Mouse (Mus musculus): ENCODE data around the gene Crcp. TPM values are rescaled to one million over a fixed set of nuclear protein-coding genes. Genes with fewer than 3 reads are reported as not detected.

The Crcp gene
- 59.4 and 66.5 TPM in 2 replicates for polyA plus RNA-seq (2016; fragmentation: Nextera tagmentation; extraction: Ambion mirVana)

DNA sequence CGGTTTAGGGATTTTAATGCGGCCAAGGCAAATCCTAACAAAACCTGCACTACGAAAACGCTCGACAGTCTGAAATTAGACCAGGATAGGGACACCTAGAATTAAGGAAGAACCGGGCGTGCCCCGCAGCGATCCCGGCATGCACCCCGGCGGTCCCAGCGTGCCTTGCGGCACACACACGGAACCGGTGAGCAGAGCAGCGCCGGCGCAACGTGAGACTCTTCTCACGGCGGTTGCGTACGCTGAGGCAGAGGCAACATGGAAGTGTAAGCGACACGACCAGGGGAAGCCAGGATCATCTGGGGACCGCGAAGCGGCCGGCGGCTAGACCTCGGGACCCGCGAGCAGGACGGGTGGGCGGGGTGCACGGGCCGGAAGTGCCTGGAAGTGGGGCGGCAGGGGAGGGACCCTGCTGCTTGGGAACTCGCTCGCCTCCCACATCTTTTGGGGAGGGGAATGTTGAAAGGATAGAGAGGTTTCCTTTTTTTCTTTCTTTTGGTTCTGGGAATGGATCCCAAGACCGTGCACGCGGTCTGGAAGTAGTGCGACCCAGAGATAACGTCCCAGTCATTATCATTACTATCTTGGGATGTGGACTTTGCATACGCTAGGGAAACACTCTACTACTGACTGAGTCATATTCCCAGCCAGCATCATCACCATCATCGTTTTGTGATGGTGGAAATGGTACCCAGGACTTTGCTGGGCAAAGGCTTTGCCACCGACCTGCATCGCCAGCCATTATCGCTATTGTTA is at the start of gene Crcp, which contains the start of gene Asl:
Crcp (plus strand) TSS at position 149 of the 756 bp plus-strand sequence.
Asl (minus strand) TSS at position 106 of the 756 bp plus-strand sequence.
- Histone ChIP-seq H3K4me3 (peak within 1 kb of the TSS; percentile 83), H3K9ac (replicated peaks) (peak within 1 kb of the TSS; percentile 73), H3K9me3 (no peaks in the 10 kb centered on the region)

DNA sequence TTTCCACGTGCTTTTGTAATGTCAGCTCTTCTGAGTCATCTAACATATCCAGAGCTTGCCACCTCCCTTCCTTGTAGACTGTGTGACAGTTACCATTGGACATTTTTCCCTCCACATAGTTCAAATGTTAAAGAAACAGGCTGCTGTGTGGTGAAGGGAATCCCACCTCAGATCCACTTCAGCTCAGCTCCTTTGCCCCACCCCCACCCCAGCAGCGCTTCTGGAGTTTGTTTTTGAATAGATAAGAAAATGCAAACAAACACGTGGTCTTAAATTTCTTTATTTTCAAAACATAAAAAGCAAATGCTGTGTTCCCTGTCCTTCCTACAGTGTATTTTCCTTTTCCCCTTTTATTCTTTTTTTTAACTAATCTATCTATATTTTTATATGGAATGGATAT is 48.9 kb upstream of the Crcp start:
- 83% methylated on average over 3 of the region's 3 CpGs for WGBS
- H3K4me3 ChIP-seq = no peak overlapping the region

More for the DNA sequence above, at the start of gene Crcp, which contains the start of gene Asl:
- Histone ChIP-seq H3K36me3 (no peaks in the 10 kb centered on the region), H3K27me3 (peaks cover 14% of the 10 kb centered on the region; the same call in 1 of the 2 replicates), H3K4me1 (peaks cover 3% of the 10 kb centered on the region), H3K27ac (replicated peaks) (peak within 1 kb of the TSS; percentile 94), H3K4me2 (replicated peaks) (peak within 1 kb of the TSS; percentile 72)
- ATAC-seq (ENCODE audit: low FRiP score, low read depth) = peak; percentile 88
- 1% methylated on average over 51 of the region's 51 CpGs for WGBS

DNA sequence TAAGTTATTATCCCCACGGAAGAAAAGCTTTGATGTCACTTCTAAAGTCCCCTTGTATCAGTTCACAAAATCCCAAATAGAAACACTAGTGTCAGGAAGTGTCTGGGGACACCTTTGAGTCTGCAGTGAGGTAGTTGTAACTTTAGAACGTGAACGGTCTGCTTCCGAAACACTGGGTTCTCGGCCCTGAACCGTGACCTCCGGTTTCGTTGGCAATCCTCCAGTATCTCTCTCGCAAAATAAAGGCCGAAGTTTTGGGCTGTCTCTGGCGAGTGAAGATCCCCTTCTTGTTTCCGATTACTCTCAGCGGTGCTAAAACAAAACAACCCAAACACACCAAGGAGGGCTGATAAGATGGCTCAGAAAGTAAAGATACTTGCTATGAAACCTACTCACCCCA is 39.7 kb upstream of the Crcp start:
- H3K27me3 ChIP-seq = no peaks in the 10 kb centered on the region
- no peak overlapping the region for H3K9ac ChIP-seq (replicated peaks)

More for the DNA sequence above, 48.9 kb upstream of the Crcp start:
- H3K27ac ChIP-seq (replicated peaks) = no peak overlapping the region
- no peaks in the 10 kb centered on the region for H3K9me3 ChIP-seq
- peaks cover 12% of the 10 kb centered on the region for H3K36me3 ChIP-seq
- no peaks in the 10 kb centered on the region for H3K27me3 ChIP-seq
- H3K4me2 ChIP-seq (replicated peaks) = no peak overlapping the region
- H3K9ac ChIP-seq (replicated peaks) = no peak overlapping the region
- no peak for ATAC-seq (ENCODE audit: low FRiP score, low read depth)
- H3K4me1 ChIP-seq = 0 out of 2 replicates have a peak, but pooled peaks cover 2% of the 10 kb centered on the region

DNA sequence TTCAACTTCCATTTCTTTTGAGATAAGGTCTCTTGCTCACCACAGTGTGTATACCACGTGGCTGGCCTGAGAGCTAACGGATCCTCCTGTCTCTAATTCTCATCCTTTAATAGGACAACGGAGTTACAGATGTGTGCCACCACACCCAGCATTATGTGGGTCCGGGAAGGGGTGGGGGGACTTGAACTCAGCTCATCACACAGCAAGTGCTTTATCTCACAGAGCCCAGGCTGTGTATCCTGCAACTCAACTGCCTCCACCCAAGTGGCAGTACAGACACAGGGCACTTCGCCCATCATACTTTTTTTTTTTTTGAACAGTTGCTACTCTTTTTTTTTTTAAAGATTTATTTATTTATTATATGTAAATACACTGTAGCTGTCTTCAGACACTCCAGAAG is 37.2 kb upstream of the Crcp start:
- H3K36me3 ChIP-seq = peaks cover 21% of the 10 kb centered on the region
- no peaks in the 10 kb centered on the region for H3K4me1 ChIP-seq
- H3K27me3 ChIP-seq = no peaks in the 10 kb centered on the region
- no peaks in the 10 kb centered on the region for H3K9me3 ChIP-seq
- no peak for ATAC-seq (ENCODE audit: low FRiP score, low read depth)
- 92% methylated on average over 5 of the region's 5 CpGs for WGBS
- H3K4me3 ChIP-seq = no peak overlapping the region
- H3K27ac ChIP-seq (replicated peaks) = no peak overlapping the region
- H3K9ac ChIP-seq (replicated peaks) = no peak overlapping the region
- H3K4me2 ChIP-seq (replicated peaks) = no peak overlapping the region

More for the DNA sequence above, 39.7 kb upstream of the Crcp start:
- H3K4me1 ChIP-seq = no peaks in the 10 kb centered on the region
- no peak overlapping the region for H3K27ac ChIP-seq (replicated peaks)
- H3K4me3 ChIP-seq = no peak overlapping the region
- no peak for ATAC-seq (ENCODE audit: low FRiP score, low read depth)
- no peaks in the 10 kb centered on the region for H3K9me3 ChIP-seq
- WGBS = 87% methylated on average over 13 of the region's 13 CpGs
- no peak overlapping the region for H3K4me2 ChIP-seq (replicated peaks)
- H3K36me3 ChIP-seq = peaks cover 21% of the 10 kb centered on the region

DNA sequence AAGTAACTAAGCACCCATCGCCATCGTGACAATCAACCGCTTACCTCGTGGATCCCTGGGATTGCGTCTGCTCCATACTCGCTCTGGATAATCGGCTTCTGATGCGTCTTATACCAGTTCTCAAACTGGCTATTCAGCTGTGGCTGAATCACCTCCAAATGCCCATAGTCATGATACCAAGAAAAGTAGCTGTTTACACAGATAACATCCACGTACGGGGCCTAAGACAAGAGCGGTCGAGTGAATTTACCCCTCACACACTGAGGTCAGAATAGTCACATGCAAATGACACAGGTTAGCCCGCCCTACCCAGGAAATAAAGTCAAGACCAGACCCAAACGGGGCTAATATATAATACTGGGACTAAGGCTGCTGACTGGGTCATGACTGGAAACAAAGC is 35.7 kb upstream of the Crcp start:
- Histone ChIP-seq H3K4me1 (no peaks in the 10 kb centered on the region), H3K27ac (replicated peaks) (no peak overlapping the region), H3K36me3 (peaks cover 20% of the 10 kb centered on the region), H3K9ac (replicated peaks) (no peak overlapping the region), H3K9me3 (no peaks in the 10 kb centered on the region), H3K4me3 (no peak overlapping the region), H3K4me2 (replicated peaks) (no peak overlapping the region), H3K27me3 (no peaks in the 10 kb centered on the region)
- no peak for ATAC-seq (ENCODE audit: low FRiP score, low read depth)
- 96% methylated on average over 14 of the region's 14 CpGs for WGBS

DNA sequence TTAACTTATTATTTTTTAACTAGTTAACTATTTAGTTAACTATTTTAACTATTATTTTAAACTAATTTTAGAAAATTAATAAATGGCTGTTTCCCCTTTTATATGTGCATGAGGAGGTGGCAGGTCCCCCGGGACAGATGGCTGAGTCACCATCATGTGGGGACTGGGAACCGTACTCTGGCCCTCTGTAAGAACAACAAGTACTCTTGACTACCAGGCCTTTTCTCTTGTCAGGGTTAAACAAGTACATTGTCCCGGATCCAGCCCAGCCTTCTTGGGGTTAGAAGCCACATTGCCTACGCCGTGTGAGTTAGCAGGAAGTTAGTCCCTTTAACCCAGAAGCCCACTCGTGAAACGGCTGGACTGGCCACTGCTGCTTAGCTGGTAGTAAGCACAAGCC is 34.1 kb upstream of the Crcp start:
- Histone ChIP-seq H3K27me3 (no peaks in the 10 kb centered on the region), H3K4me1 (no peaks in the 10 kb centered on the region), H3K9me3 (no peaks in the 10 kb centered on the region), H3K9ac (replicated peaks) (no peak overlapping the region), H3K36me3 (peaks cover 6% of the 10 kb centered on the region; the same call in 1 of the 2 replicates), H3K4me2 (replicated peaks) (no peak overlapping the region), H3K27ac (replicated peaks) (no peak overlapping the region), H3K4me3 (no peak overlapping the region)
- no peak for ATAC-seq (ENCODE audit: low FRiP score, low read depth)
- WGBS = 93% methylated on average over 7 of the region's 7 CpGs

DNA sequence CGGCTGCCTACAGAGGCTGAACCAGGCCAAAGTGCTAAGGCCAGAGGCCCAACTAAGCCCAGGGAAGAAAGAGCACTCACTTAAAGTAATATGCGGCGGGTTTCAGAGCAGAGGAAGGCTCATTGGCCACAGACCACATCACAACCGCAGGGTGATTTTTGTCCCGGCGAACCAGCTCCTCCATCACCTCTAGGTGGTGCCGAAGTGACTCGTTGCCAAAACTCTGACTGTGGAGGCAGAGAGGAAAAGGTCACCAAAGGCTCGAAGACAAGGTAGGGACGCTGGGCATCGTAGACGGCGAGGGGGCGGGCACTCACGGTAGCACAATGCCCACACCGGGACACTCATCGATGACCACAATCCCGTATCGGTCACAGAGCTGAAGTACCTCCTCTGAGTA is 31.4 kb upstream of the Crcp start:
- Histone ChIP-seq H3K4me3 (no peak overlapping the region), H3K4me2 (replicated peaks) (no peak overlapping the region), H3K27me3 (no peaks in the 10 kb centered on the region), H3K27ac (replicated peaks) (no peak overlapping the region), H3K36me3 (peaks cover 4% of the 10 kb centered on the region; the same call in 1 of the 2 replicates), H3K9ac (replicated peaks) (no peak overlapping the region), H3K4me1 (peaks cover 10% of the 10 kb centered on the region; the same call in 1 of the 2 replicates), H3K9me3 (no peaks in the 10 kb centered on the region)
- no peak for ATAC-seq (ENCODE audit: low FRiP score, low read depth)
- WGBS = 71% methylated on average over 19 of the region's 19 CpGs

DNA sequence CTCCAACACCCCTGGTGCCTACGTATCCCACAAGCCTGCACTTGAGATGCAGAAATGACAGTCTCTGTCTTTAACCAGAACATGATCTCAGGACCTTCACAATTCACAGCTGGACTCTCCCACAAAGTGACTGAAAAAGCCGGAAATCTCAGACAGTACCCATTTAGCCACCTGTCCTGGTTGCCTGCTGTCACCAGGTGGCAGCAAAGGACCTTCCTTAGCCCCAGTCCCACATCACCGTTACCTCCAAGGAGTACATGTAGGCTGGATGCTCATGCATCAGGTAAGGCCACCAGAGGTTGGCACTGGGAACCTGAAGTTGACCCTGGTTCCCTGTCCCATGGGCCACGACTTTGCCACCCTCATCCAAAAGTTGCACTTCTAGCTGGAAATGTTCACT is 30.0 kb upstream of the Crcp start:
- Histone ChIP-seq H3K9me3 (0 out of 2 replicates have a peak, but pooled peaks cover 3% of the 10 kb centered on the region), H3K4me1 (peaks cover 12% of the 10 kb centered on the region; the same call in 1 of the 2 replicates), H3K36me3 (no peaks in the 10 kb centered on the region), H3K9ac (replicated peaks) (no peak overlapping the region), H3K27ac (replicated peaks) (no peak overlapping the region), H3K27me3 (no peaks in the 10 kb centered on the region), H3K4me3 (no peak overlapping the region), H3K4me2 (replicated peaks) (no peak overlapping the region)
- 33% methylated on average over 4 of the region's 4 CpGs for WGBS
- no peak for ATAC-seq (ENCODE audit: low FRiP score, low read depth)

DNA sequence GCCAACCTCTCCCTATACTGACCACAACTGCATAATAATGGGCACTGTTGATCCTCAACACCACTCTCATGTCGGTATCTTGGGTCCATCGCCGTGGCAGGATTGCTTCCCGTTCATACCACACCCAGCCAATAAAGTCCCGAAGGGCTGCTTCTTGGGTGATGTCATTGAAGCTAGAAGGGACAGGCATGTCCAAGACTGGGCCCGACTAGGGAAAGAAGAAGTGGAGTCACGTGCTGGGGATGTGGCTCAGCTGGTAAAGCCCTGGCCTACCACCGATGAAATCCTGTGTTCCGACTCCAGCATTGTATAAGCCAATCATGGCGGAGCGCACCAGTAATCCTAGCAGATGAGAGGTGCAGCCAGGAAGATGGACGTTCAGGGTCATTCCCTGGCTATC is 28.4 kb upstream of the Crcp start:
- Histone ChIP-seq H3K4me2 (replicated peaks) (no peak overlapping the region), H3K4me3 (no peak overlapping the region), H3K27ac (replicated peaks) (no peak overlapping the region), H3K36me3 (no peaks in the 10 kb centered on the region), H3K27me3 (no peaks in the 10 kb centered on the region), H3K9ac (replicated peaks) (no peak overlapping the region), H3K4me1 (peaks cover 12% of the 10 kb centered on the region; the same call in 1 of the 2 replicates), H3K9me3 (peaks cover 12% of the 10 kb centered on the region; the same call in 1 of the 2 replicates)
- 95% methylated on average over 12 of the region's 12 CpGs for WGBS
- no peak for ATAC-seq (ENCODE audit: low FRiP score, low read depth)

DNA sequence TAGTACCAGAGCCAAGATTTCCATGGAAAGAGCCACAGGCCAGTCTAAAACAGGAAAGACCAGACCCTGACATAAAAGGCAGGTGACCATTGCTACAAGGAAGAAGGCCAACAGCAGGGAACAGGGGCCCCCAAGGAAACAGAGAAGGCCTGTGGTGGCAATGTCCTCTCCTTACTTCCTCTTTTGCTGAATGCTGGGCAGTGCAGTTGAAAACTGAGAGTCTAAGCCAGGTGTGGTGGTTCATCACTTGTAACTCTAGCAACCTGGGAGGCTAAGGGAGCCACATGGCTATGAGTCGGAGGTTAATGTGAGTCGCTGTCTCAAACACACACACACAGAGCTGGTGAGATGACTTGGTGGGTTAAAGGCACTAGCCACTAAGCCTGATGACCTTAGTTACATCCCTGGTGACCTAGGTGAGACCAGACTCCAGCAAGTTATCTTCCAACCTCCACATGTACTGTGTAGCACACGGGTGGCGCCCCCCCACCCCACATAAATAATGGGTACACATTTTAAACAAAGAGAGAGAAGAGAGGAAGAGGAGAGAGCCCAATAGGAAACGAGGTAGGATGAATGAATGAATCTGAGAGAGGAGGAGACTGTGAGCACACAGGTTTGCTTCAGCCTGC is 27.6 kb upstream of the Crcp start:
- Histone ChIP-seq H3K27me3 (no peaks in the 10 kb centered on the region), H3K36me3 (no peaks in the 10 kb centered on the region), H3K27ac (replicated peaks) (no peak overlapping the region), H3K4me1 (peaks cover 12% of the 10 kb centered on the region; the same call in 1 of the 2 replicates), H3K4me2 (replicated peaks) (peak overlapping the region; percentile 76; the same call in 1 of the 2 replicates), H3K9ac (replicated peaks) (0 out of 2 replicates have a peak overlapping the region, but pooled peaks have one; percentile 6), H3K4me3 (peak overlapping the region; percentile 50; the same call in 1 of the 2 replicates), H3K9me3 (peaks cover 12% of the 10 kb centered on the region; the same call in 1 of the 2 replicates)
- 73% methylated on average over 5 of the region's 5 CpGs for WGBS
- ATAC-seq (ENCODE audit: low FRiP score, low read depth) = no peak

DNA sequence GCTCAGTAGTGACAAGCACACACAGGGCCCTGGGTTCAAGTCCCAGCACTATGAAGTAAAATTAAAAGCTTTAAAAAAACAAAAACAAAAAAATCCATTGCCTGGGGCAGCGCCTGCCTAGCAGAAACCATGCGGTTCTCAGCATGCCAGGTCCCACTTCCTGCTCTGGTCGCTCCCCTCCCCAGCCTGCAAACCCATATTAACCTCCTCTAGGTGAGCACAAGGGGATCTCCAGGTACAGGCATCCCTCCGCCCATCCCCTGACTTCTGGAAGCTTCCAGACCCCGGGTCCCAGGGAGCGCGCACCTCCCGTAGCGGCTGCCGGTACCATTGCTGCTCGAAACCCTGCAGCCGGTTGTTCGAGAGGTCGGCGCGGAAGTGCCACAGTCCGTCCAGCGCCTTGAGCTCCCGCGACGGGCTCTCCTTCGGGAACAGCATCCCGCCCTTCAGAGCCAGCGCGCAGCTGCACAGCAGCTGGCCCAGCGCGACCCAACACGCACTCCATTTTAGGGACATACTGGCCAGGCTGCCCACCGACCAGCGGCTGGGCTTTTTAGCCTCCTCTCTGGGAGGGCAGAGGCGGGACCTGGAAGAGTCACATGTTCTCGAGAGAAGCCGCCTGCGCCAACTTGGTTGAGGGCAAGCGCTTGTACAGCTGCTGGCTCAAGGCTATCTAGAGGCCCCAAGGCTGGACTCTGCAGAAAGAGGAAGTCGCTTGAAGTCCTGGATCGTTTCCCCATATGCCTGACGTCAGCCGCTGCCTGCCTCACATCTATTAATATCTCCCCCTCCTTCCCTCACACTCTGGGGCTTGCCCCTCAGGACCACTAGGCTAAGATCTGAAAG is 26.6 kb upstream of the Crcp start, which contains the start of gene Gusb:
Gusb (minus strand) TSS at position 749 of the 846 bp plus-strand sequence.
- Histone ChIP-seq H3K9ac (replicated peaks) (peak within 1 kb of the TSS; percentile 68), H3K36me3 (no peaks in the 10 kb centered on the region), H3K4me2 (replicated peaks) (peak within 1 kb of the TSS; percentile 76), H3K4me3 (peak within 1 kb of the TSS; percentile 50), H3K9me3 (peaks cover 14% of the 10 kb centered on the region), H3K27ac (replicated peaks) (no peak within 1 kb of the TSS), H3K4me1 (peaks cover 12% of the 10 kb centered on the region; the same call in 1 of the 2 replicates), H3K27me3 (no peaks in the 10 kb centered on the region)
- under 1% methylated on average over 39 of the region's 39 CpGs for WGBS
- ATAC-seq (ENCODE audit: low FRiP score, low read depth) = peak; percentile 79

All from midbrain, embryonic 12.5 days (tissue).